Mouse (Mus musculus): ENCODE measurements around the gene Sf3a1.

Sf3a1 gene

GRCm38 (mm10) chr11:4214572-4214971, 54.4 kb downstream of the Sf3a1 start:
- DNase-seq (ENCODE audit: low read depth, low spot score), result no peak

GRCm38 (mm10) chr11:4215061-4215460, 54.9 kb downstream of the Sf3a1 start:
- no peak for DNase-seq (ENCODE audit: low read depth, low spot score)

DNA sequence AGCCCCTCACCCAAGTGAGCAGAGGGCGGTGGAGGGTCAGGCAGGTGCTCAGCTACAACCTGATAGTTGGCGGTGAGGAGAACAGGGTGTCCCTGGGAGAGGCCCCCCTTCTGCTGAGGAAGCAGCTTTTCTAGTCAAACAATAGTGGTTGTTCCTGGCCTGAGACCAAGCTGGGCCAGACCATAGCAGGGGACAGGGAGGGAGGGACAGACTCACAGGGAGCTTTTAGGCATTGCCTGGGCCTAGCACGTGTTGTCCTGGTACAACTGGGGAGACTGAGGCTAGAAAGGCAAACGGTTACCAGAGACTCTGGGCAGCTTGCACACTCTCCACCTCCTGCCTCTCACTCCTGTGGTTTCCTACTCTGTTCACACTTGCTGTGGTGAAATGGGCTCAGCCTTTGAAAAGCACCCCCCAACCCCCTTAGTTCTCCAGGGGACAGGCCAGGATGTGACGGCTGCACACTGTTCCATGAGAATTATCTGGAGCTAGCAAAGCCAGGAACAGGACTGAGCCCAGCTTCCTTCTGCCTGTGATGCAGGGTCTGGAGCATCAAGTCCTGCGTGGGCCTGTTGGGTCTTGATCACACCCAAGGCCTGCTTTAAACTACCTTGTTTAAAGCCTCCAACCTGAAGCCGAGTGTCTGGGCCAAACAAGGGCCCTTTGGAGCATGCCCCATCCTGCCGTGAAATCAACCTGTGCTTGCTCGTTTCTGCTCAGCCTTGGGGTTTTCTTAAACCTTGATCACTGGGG, 56.3 kb downstream of the Sf3a1 start:
- no peak for DNase-seq (ENCODE audit: low read depth, low spot score)

DNA sequence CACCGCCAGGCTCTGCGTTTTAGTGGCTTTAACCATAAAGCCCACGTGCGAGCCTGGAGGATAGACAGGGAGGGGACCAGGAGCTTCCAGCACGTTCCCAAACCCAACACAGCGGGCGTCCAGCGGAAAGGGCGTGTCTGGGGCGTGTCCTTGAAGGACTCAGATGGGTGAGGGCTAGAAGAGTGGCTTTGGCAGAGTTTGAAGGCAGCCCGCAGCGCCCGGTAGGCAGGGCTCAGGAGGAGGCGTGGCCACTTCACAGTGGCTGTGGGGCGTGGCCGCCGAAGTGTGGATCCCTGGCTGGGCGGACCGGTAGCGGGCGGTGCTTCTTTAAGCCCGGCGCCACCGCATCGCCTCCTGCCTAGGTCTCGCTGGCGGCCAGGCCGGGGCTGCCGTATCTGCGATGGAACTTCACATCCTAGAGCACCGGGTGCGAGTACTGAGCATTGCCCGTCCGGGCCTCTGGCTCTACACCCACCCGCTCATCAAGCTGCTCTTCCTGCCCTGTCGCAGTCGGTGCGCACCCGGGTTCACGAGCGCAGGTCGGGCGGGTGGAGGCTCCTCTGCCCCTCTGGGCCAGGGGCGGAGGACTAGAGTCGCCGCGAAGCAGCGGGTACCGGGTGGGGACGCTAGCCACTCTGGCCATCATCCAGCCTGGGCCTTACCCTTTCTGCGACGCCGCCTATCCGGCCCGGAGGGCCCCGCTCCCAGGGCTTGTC, 57.9 kb downstream of the Sf3a1 start, which contains the start of gene Castor1:
Gene Castor1 (plus strand): TSS at position 312 of the 716 bp plus-strand sequence.
- DNase-seq (ENCODE audit: low read depth, low spot score), result peak; percentile 85

GRCm38 (mm10) chr11:4218637-4219036, 58.5 kb downstream of the Sf3a1 start:
- no peak for DNase-seq (ENCODE audit: low read depth, low spot score)

GRCm38 (mm10) chr11:4219317-4219751, 59.2 kb downstream of the Sf3a1 start:
- DNase-seq (ENCODE audit: low read depth, low spot score), result peak; percentile 71

GRCm38 (mm10) chr11:4219908-4220307, 59.8 kb downstream of the Sf3a1 start:
- no peak for DNase-seq (ENCODE audit: low read depth, low spot score)

DNA sequence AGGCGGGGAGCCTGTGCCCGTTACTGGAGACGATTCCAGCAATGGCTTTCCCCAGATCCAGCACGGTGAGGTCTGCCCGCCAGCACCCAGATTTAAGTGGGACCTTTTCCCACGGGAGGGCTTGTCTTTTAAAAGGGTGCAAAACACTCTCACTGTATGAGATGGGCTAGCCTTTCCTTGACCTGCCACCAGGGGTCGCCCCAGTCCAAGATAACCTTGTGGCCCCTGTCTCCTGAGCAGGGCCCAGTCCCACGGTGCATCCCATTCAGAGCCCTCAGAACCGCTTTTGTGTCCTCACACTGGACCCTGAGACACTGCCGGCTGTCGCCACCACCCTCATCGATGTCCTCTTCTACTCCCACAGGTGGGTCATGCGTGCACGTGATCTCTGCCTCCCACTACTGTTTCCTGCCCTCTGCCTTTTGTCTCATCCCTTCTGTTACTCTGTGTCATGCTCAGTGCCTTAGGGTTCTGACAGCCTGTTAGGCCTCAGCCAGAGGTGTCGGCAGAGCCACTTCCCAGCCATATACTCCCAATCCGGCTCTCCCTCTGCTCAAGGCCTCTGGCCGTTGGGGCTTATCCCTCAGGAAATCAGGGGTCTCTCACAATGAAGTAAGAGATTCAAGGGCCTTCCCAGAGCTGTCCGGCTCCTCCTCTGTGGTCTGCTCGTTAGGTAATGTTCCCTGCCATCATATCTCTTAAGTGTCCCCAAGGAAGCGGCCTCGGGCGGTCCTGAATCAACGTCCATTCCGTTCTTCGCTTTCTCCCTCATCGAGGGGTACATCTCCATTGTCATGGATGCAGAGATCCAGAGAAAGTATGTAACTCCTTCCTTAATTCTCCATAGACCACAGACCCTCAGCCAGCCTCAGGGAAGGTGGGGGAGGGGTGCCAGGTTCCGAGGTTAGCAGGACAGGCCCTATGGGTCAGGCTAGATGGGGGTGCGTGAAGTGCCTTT, 60.6 kb downstream of the Sf3a1 start:
- peak; percentile 63 for DNase-seq (ENCODE audit: low read depth, low spot score)

DNA sequence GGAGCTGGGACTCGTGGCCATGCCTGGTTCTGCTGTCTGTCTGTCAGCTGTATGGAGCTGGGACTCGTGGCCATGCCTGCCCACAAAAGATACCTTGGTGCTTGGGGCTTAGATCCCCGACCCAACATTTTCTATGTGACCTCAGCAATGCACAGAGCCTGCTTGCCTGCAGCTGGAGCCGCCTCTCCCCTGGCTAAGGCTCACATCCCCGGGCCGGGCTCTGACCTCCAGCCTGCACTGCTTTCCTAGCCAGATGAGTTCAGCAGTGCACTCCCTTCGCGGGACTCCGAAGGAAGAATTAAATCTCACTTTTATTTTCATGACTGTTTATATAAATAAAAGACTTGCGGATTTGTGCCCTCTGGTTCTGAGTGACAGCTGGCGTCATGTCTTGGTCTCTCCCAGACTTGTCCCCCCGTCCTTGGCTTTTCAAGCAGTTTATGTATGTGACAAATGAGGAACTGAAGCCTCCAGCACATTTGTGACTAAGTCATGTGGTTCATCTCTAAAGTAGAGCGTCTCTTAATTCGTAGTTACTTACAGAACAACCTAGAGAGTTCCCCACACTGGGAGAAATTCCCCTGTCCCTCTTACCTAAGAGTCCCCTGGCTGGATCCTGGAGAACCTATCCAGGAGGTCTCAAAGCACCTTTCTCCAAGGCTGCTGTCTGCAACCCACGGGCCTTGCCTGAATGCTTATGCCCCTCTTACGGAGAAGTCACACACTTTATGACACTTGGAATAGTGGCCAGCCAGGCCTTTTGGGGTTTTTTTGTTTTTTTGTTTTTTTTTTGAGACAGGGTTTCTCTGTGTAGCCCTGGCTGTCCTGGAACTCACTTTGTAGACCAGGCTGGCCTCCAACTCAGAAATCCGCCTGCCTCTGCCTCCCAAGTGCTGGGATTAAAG, 62.1 kb downstream of the Sf3a1 start:
- no peak for DNase-seq (ENCODE audit: low read depth, low spot score)

- DNase-seq (ENCODE audit: low read depth, low spot score), result no peak
Observed at GRCm38 (mm10) chr11:4223393-4224188, 63.4 kb downstream of the Sf3a1 start.

DNA sequence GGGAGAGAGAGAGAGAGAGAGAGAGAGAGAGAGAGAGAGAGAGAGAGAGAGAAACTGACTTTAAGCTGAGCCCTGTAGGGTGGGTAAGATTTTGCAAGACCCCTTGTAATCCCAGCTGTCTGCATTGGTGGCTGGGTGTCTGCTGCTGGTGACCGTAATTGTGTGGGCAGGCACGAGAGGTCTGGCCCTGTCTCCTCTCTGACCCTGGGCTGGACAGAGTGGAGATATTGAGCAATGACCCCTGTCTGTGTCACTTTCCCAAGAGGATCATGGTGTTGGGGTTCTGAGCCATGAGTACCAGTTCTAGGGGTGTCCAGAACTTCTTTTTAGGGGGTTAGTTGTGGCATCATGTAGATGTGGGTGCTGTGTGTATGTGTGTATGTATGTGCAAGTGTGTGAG, 64.1 kb downstream of the Sf3a1 start:
- DNase-seq (ENCODE audit: low read depth, low spot score), result no peak

- DNase-seq (ENCODE audit: low read depth, low spot score), result no peak
Observed at GRCm38 (mm10) chr11:4226569-4227325, 66.6 kb downstream of the Sf3a1 start.

- peak; percentile 66 for DNase-seq (ENCODE audit: low read depth, low spot score)
Observed at GRCm38 (mm10) chr11:4228463-4228862, 68.3 kb downstream of the Sf3a1 start.

DNA sequence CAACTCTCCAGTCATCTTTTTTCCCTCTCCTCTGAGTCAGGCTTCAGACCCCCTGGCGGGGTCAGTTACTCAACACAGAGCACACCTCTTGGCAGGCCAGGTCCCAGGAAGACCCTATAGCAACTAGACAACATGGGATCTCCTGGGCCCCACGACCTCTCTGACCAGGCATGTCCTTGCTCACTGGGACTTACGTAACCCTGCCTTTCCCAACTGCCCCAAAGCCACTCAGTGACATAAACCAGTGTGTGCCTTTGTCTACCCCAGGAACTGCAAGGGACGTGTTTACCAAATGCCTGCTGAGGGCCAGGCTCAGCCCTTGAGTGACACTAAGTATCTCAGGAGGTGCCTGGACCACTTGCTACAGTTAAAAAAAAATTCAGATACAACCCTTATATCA, 69.7 kb downstream of the Sf3a1 start:
- no peak for DNase-seq (ENCODE audit: low read depth, low spot score)

GRCm38 (mm10) chr11:4231435-4231834, 71.3 kb downstream of the Sf3a1 start:
- DNase-seq (ENCODE audit: low read depth, low spot score), result no peak
